Mouse (Mus musculus) hindbrain, postnatal 0 days (tissue): Measurements from ENCODE around the gene Lcn8. TPM values are rescaled to one million over a fixed set of nuclear protein-coding genes. Genes with fewer than 3 reads are reported as not detected.

ENCODE experiments used
- ATAC-seq: fragments of 200-750 bp; cut with Nextera tagmentation; 2 replicates; pipeline ENCODE4 v1.8.0; 2017; ENCODE audit warnings: mild to moderate bottlenecking, moderate TSS enrichment, moderate library complexity
- DNase-seq: peaks from one replicate; pipeline ENCODE4 v3.0.0-alpha.2; 2015; ENCODE audit warnings: low spot score
- H3K27ac ChIP-seq: fragments of 300-500 bp; sonication (generic); 2 replicates; pipeline ENCODE4 v1.5.1; 2014; ENCODE audit warnings: mild to moderate bottlenecking
- H3K27me3 ChIP-seq: fragments of 300-500 bp; sonication (generic); 2 replicates; pipeline ENCODE4 v1.6.1; 2014; ENCODE audit warnings: low read length, mixed read lengths; ENCODE audit not compliant: insufficient read depth
- H3K36me3 ChIP-seq: fragments of 300-500 bp; sonication (generic); 2 replicates; pipeline ENCODE4 v1.6.1; 2014; ENCODE audit warnings: low read length, mixed read lengths; ENCODE audit not compliant: insufficient read depth
- H3K4me1 ChIP-seq: fragments of 300-500 bp; sonication (generic); 2 replicates; pipeline ENCODE4 v1.6.1; 2014; ENCODE audit warnings: antibody characterized with exemption, low read length, mixed read lengths; ENCODE audit not compliant: insufficient read depth
- H3K4me2 ChIP-seq: fragments of 300-500 bp; sonication (generic); 2 replicates; pipeline ENCODE4 v1.6.1; 2014; ENCODE audit warnings: low read depth, mild to moderate bottlenecking, low read length, moderate library complexity, mixed read lengths
- H3K4me3 ChIP-seq: fragments of 300-500 bp; sonication (generic); 2 replicates; pipeline ENCODE4 v1.5.1; 2014; ENCODE audit warnings: low read length
- H3K9ac ChIP-seq: fragments of 300-500 bp; sonication (generic); replicated peaks from 2 replicates; pipeline ENCODE4 v1.6.1; 2014; ENCODE audit warnings: mild to moderate bottlenecking, low read length, moderate library complexity, mixed read lengths
- H3K9me3 ChIP-seq: fragments of 300-500 bp; sonication (generic); 2 replicates; pipeline ENCODE4 v1.6.1; 2016; ENCODE audit warnings: low read length, mixed read lengths
- CTCF ChIP-seq: IDR thresholded peaks from 2 replicates; pipeline ENCODE4 v1.5.1; 2016; ENCODE audit warnings: antibody characterized with exemption, control low read depth, low read depth
- WGBS: fragments of 180-500 bp; shearing (Covaris S2); extraction: QIAGEN DNeasy Blood & Tissue Kit; methylation state at CpG from one replicate; pipeline ENCODE4 v1.1.7; 2014; 5-methylcytosine and 5-hydroxymethylcytosine counted together
- polyA plus RNA-seq: library from polyadenylated mRNA; unstranded; fragments of >200 nt; fragmentation: Nextera tagmentation; extraction: Ambion mirVana; gene quantifications from 2 replicates; pipeline ENCODE4 v1.2.1, GENCODE M21; 2015
- total RNA-seq: library from RNA; depleted of rRNA; stranded (reverse); fragments of >200 nt; gene quantifications from 2 replicates; pipeline ENCODE4 v1.2.3, GENCODE M21; 2014

The Lcn8 gene
- total and polyA plus RNA-seq, 2 experiments from 2014 or later, result not detected

DNA sequence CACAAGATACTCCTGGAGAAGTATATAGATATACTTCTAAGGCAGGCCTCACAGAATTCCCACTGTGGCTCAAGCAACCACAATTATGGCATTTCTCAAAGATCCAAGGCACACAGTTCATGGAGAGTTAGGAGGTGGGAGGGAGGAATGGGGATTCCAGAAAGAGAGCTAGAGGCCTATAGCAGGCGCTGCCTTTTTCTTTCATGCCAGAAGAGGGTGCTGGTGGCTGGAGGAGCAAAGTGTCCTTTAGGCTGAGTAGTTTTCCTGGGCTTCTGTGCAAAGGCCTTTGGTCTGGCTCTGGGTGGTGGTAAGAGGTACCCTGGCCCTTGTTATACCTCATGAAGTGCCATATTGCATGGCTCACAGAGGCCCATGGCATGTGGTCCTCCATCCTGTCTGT, 18.9 kb upstream of the Lcn8 start:
- H3K36me3 ChIP-seq, result no peaks in the 10 kb centered on the region

DNA sequence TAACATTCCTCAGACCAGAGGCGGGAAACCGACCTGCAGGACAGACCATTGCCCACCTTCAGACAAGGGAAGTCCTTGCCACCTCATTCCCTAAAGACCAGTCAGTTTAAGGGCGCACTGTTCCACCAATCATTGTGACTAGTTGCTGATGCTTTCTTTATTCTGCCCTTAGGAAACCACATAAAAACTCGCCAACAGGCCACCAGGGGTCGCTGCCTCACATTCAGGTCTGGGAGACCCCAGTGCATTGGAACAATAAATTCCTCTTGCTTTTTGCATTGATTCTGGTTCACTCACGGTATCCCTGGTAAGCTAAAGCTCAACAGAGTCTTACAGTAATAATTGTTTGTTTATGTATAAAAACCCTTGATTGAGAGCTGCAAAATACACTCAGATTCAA, 13.0 kb upstream of the Lcn8 start:
- H3K36me3 ChIP-seq, result no peaks in the 10 kb centered on the region
- no peak overlapping the region for H3K9ac ChIP-seq
- H3K4me1 ChIP-seq, result no peaks in the 10 kb centered on the region
- no peak overlapping the region for H3K27ac ChIP-seq
- TF ChIP-seq CTCF, result peak; percentile 71
- no peaks in the 10 kb centered on the region for H3K27me3 ChIP-seq
- no peak overlapping the region for H3K4me3 ChIP-seq
- no peaks in the 10 kb centered on the region for H3K9me3 ChIP-seq
- no peak for ATAC-seq
- WGBS, result 16% methylated on average over 6 of the region's 6 CpGs
- no peak overlapping the region for H3K4me2 ChIP-seq
- DNase-seq, result peak; percentile 64

More for the DNA sequence above, 18.9 kb upstream of the Lcn8 start:
- WGBS, result 50% methylated on average over 1 of the region's 1 CpGs
- Histone ChIP-seq H3K4me3 (no peak overlapping the region), H3K4me1 (no peaks in the 10 kb centered on the region), H3K27ac (no peak overlapping the region), H3K4me2 (no peak overlapping the region), H3K27me3 (no peaks in the 10 kb centered on the region), H3K9ac (no peak overlapping the region), H3K9me3 (no peaks in the 10 kb centered on the region)
- ATAC-seq (no peak), DNase-seq (no peak)
- peak; percentile 14; the same call in 1 of the 2 replicates for TF ChIP-seq CTCF

DNA sequence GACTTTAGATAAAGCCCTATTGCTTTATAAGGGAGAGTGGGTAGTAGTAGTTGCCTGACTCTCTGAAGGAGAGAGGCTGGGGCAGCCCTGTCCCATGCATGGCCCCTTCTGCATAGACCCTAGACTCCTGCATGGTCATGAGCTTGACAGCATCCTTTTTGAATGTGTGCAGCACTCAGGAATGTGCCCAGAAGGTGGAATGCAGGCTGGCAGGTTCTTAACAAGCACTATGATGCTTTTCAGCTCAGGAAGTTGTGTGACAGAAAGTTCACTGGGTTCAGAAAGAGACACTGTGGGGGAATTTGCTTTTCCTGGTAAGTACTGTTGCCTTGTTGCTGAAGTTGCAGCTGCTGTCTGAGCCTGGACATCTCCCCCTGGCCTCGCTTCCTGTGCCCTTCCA, 1.6 kb downstream of the Lcn8 start:
- WGBS, result 52% methylated on average over 1 of the region's 1 CpGs
- H3K9ac ChIP-seq, result no peak overlapping the region
- no peak for TF ChIP-seq CTCF
- DNase-seq (no peak), ATAC-seq (no peak)
- H3K4me2 ChIP-seq, result no peak overlapping the region
- no peaks in the 10 kb centered on the region for H3K27me3 ChIP-seq
- no peak overlapping the region for H3K27ac ChIP-seq
- H3K9me3 ChIP-seq, result no peaks in the 10 kb centered on the region
- no peaks in the 10 kb centered on the region for H3K36me3 ChIP-seq
- H3K4me1 ChIP-seq, result no peaks in the 10 kb centered on the region
- H3K4me3 ChIP-seq, result no peak overlapping the region

DNA sequence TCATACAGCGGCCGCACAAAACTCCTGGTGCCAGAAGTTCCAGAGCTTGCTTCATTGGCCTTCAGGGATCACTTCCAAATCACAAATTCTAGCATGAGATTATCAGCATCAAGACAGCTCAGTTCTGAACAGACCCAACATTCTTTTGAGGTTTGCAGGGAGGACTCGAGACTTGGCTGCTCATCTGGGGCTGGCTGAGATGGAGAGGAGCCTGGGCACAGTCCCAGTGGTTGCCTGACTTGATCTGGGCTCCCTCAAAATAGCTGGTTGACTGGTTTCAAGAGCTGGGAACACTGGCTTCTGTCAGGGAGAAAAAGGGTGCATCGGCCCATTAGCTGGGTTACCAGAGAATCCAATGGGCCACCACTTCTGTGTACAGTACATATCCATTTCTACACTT, 3.8 kb downstream of the Lcn8 start:
- DNase-seq (no peak), ATAC-seq (no peak)
- no peaks in the 10 kb centered on the region for H3K36me3 ChIP-seq
- H3K27me3 ChIP-seq, result no peaks in the 10 kb centered on the region
- no peaks in the 10 kb centered on the region for H3K9me3 ChIP-seq
- H3K4me3 ChIP-seq, result no peak overlapping the region
- H3K4me2 ChIP-seq, result no peak overlapping the region
- WGBS, result 81% methylated on average over 4 of the region's 4 CpGs
- no peak overlapping the region for H3K9ac ChIP-seq
- TF ChIP-seq CTCF, result no peak
- H3K4me1 ChIP-seq, result no peaks in the 10 kb centered on the region
- H3K27ac ChIP-seq, result no peak overlapping the region

DNA sequence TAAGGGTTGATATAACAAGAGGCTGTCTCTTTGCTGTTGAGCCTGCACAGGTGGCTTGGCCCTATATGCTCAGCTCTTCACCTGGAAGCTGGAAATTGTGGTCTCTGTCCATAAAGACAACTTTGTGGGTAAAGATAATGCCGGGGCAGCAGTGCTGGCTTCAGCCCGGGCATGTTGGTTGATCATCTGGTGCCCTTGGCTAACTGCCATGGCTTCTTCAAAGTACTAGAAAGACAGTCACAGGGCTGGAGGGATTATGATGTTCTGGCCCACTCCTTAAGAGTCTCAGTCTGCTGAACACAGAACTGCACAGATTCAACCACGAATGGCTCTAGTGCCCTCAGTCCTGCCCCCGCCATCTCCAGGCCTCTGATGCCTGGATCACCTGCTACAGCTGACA, 4.3 kb downstream of the Lcn8 start:
- Histone ChIP-seq H3K9ac (no peak overlapping the region), H3K9me3 (no peaks in the 10 kb centered on the region), H3K4me2 (no peak overlapping the region), H3K27ac (no peak overlapping the region), H3K4me3 (no peak overlapping the region), H3K27me3 (no peaks in the 10 kb centered on the region), H3K4me1 (no peaks in the 10 kb centered on the region), H3K36me3 (no peaks in the 10 kb centered on the region)
- peak; percentile 18; the same call in 1 of the 2 replicates for ATAC-seq
- TF ChIP-seq CTCF, result no peak
- DNase-seq, result peak; percentile 49
- 59% methylated on average over 4 of the region's 4 CpGs for WGBS

DNA sequence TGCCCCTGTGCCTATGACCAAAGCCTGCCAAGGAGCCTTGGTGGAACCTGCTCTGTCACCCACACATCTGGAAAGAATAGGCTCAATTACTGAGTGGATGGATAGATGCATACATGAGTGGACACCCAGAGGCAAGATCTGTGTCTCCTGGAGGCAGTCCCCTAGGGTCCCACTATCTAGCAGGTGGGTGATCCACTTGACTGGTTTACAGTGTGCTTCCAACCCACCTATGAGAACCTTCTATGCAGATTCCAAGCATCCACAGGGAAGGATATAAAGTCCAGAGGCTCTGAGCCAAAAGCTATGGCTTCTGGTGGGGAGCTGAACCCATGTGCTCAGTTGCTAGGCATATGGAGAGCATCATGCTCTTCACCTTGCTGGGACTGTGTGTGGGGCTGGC, 4.7 kb downstream of the Lcn8 start, which contains the start of gene Lcn5:
Gene Lcn5 (plus strand): TSS at position 301 of the 400 bp plus-strand sequence.
- ATAC-seq, result no peak
- TF ChIP-seq CTCF, result no peak
- no peak within 1 kb of the TSS for H3K4me2 ChIP-seq
- no peak within 1 kb of the TSS for H3K9ac ChIP-seq
- H3K27me3 ChIP-seq, result no peaks in the 10 kb centered on the region
- no peaks in the 10 kb centered on the region for H3K4me1 ChIP-seq
- no peaks in the 10 kb centered on the region for H3K36me3 ChIP-seq
- no peak for DNase-seq
- no peak within 1 kb of the TSS for H3K27ac ChIP-seq
- no peaks in the 10 kb centered on the region for H3K9me3 ChIP-seq
- H3K4me3 ChIP-seq, result no peak within 1 kb of the TSS

DNA sequence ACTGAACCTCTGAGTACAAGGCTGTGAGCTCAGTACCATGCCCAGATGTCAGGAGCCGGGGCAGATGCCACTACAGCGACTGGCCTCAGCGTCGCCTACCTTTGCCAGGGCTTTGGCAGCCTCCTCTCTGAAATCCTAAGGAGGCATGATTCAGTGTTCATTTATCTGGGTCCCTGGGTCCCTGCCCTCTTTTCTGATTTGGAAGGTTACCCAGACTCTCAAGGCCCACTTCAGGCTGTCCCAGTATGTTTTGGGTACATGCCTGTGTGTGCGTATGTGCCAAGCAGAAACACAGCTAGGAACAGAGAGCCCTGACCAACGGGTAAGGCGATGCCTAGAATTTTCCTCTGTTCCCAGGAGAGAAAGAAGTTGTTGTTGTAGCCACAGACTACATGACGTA, 7.4 kb downstream of the Lcn8 start:
- Histone ChIP-seq H3K9ac (no peak overlapping the region), H3K27ac (no peak overlapping the region), H3K4me2 (no peak overlapping the region), H3K36me3 (no peaks in the 10 kb centered on the region), H3K4me1 (no peaks in the 10 kb centered on the region), H3K9me3 (no peaks in the 10 kb centered on the region), H3K4me3 (no peak overlapping the region), H3K27me3 (no peaks in the 10 kb centered on the region)
- DNase-seq (no peak), ATAC-seq (no peak)
- 85% methylated on average over 8 of the region's 8 CpGs for WGBS
- no peak for TF ChIP-seq CTCF
